In the genomic region with DNA sequence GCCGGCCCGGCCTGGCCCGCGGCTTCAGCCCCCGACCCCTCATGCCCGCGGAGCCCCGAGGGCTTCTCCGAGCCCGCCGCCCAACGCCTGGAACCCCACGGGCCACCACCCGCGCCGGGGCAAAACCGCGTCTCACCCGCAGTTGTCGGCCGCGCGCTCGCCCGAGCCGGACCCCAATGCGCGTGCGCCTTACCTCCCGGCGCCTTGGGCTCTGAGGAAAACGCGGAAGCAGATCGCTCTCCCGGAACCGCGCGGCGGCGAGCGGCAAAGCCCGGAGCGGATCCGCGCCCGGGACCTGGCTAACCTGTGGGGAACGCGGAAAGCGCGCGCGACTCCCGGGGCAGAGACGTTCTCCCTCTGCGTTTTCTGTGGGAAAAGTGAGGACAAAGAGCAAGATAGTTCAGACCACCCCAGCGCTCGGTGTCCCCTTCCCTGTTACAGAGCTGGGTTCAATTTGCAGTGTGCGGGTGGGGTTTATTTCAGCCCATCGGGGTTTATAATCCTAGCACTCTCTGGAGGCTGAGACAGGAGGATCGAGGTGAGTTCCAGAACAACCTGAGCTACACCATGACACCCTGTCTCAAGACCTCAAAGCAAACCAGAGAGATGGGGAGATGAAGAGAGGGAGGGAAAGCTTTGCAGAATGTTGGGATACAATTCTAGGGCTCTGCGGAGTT, we compare ENCODE assay signal across 8 mouse cellular contexts. TPM values are rescaled to one million over a fixed set of nuclear protein-coding genes. Genes with fewer than 3 reads are reported as not detected.
A peak's percentile ranks its signal among the peaks of the same experiment; 100 is the strongest.
DNase-seq lines count a peak whose midpoint lies in the region; ATAC-seq and TF ChIP-seq lines count a peak whose summit lies in the region.

Gene Kansl3 (minus strand): TSS at position 213 of the 677 bp plus-strand sequence.

- WGBS in forebrain, embryonic 14.5 days: 4% methylated on average over 61 of the region's 61 CpGs
- WGBS in lung, adult 2 months: 4% methylated on average over 61 of the region's 61 CpGs

- H3K4me1 ChIP-seq in forebrain, embryonic 14.5 days (ENCODE audit: control insufficient read depth, insufficient read depth, low read length): peaks cover 11% of the 10 kb centered on the region
- H3K4me1 ChIP-seq in lung, adult 2 months (ENCODE audit: control insufficient read depth, insufficient read depth, low read length): peaks cover 11% of the 10 kb centered on the region

- no peaks in the 10 kb centered on the region for H3K9me3 ChIP-seq in forebrain, embryonic 14.5 days (replicated peaks; ENCODE audit: control insufficient read depth, low read length)

- no peaks in the 10 kb centered on the region for H3K27me3 ChIP-seq in forebrain, embryonic 14.5 days (replicated peaks; ENCODE audit: control insufficient read depth, insufficient read depth, low read length)

- H3K4me3 ChIP-seq in forebrain, embryonic 14.5 days (ENCODE audit: low read depth, low read length): peak within 1 kb of the TSS; percentile 90
- H3K4me3 ChIP-seq in lung, adult 2 months (replicated peaks; ENCODE audit: extremely low read depth, low read depth, low read length): peak within 1 kb of the TSS; percentile 73

- intact Hi-C loops in heart, postnatal 14 days (cut with DNase I): loop anchor here (2.0 to 5.0 kb wide), 2 partner anchors 104 to 123 kb away; no protein-coding TSS in a partner anchor

- peak; percentile 96 for DNase-seq in ES-CJ7 (ENCODE audit: low read depth, low spot score)
- peak; percentile 83 for DNase-seq in cerebellum, adult 11 months
- DNase-seq in forebrain, embryonic 14.5 days (ENCODE audit: low spot score): peak; percentile 93
- DNase-seq in heart, postnatal 14 days: peak; percentile 94 to 96
- peak; percentile 81 for DNase-seq in layer of hippocampus, adult 11-12 months (ENCODE audit: low spot score)
- DNase-seq in lung, adult 2 months: peak; percentile 91
- peak; percentile 72 to 74 for DNase-seq in thymus, adult 18-20 months

- TF ChIP-seq POLR2A in lung, adult 2 months (IDR thresholded peaks at IDR 0.05; ENCODE audit: borderline replicate concordance, extremely low read depth, low read depth, low read length): peak; percentile 69

- H3K36me3 ChIP-seq in forebrain, embryonic 14.5 days (ENCODE audit: control insufficient read depth, insufficient read depth, low read length): peaks cover 21% of the 10 kb centered on the region

- TF ChIP-seq CTCF in lung, adult 2 months (IDR thresholded peaks at IDR 0.05; ENCODE audit: insufficient read depth, low read length): no peak

- peak within 1 kb of the TSS; percentile 94 for H3K9ac ChIP-seq in forebrain, embryonic 14.5 days (ENCODE audit: low read length)

- ATAC-seq in forebrain, embryonic 14.5 days: peak; percentile 89
- ATAC-seq in neutrophil, adult 5-6 weeks (ENCODE audit: extremely low read depth, insufficient number of reproducible peaks, low FRiP score, poor library complexity, severe bottlenecking): peak; percentile 91

- peak within 1 kb of the TSS; percentile 80 for H3K4me2 ChIP-seq in forebrain, embryonic 14.5 days (ENCODE audit: low read length)

- peak within 1 kb of the TSS; percentile 33; the same call in 1 of the 2 replicates for H3K27ac ChIP-seq in forebrain, embryonic 14.5 days (ENCODE audit: low read depth, low read length)

RNA-seq across cellular contexts. Expression of gene Kansl3, which starts in this region (rescaled TPM):
- 18.3 and 26.7 TPM in 2 replicates for polyA plus RNA-seq in forebrain, embryonic 14.5 days (2014; fragmentation: Nextera tagmentation; extraction: Ambion mirVana)
- 10 to 100 TPM; 58.8 to 60.5 TPM for total RNA-seq in heart, postnatal 14 days (2021)
- 38.3 and 45.3 TPM in 2 replicates for polyA plus RNA-seq in lung, adult 2 months (2012; rRNA removed)
- total RNA-seq in neutrophil, adult 5-6 weeks (2017): 57.2 and 67.0 TPM in 2 replicates

Comparison
In these comparisons a context has a peak if more than half of its experiments do, and no peak if none do; other contexts are left out.
1. Peak in every context shown above with its lines: DNase-seq, ATAC-seq, H3K4me3 ChIP-seq and H3K27ac ChIP-seq.